Comparison of ENCODE assay signal across 20 mouse cellular contexts in genomic region chr16:18187221-18187620, GRCm38 (mm10). TPM values are rescaled to one million over a fixed set of nuclear protein-coding genes. Genes with fewer than 3 reads are reported as not detected.
"Had no signal": no experiment of that assay in that cellular context is flagged by ENCODE, and none has a peak within 500 bp of the region (broad histone marks: within the 10 kb centered on the region; RNA-seq: fewer than 3 reads in every experiment).

No protein-coding gene starts in this region.

- ATAC-seq: liver, postnatal 0 days; midbrain, embryonic 16.5 days had no signal

- H3K9me3 ChIP-seq: liver, embryonic 13.5 days; lung, embryonic 15.5 days; midbrain, embryonic 12.5 days; neural tube, embryonic 13.5 days had no signal

- H3K4me2 ChIP-seq: liver, embryonic 13.5 days; lung, embryonic 15.5 days; midbrain, embryonic 12.5 days; neural tube, embryonic 13.5 days had no signal

- H3K4me3 ChIP-seq: left cerebral cortex, adult 2 months; liver, embryonic 13.5 days; lung, embryonic 15.5 days; megakaryocyte, embryonic 14.5 days; midbrain, embryonic 12.5 days; neural tube, embryonic 13.5 days had no signal

- H3K4me1 ChIP-seq: lung, embryonic 15.5 days; midbrain, embryonic 12.5 days had no signal

- H3K27me3 ChIP-seq: liver, embryonic 13.5 days; lung, embryonic 15.5 days; midbrain, embryonic 12.5 days; neural tube, embryonic 13.5 days had no signal

- H3K27ac ChIP-seq: left cerebral cortex, adult 2 months; liver, embryonic 13.5 days; lung, embryonic 15.5 days; macrophage; midbrain, embryonic 12.5 days had no signal

- DNase-seq: liver; liver, embryonic 13.5 days; liver, postnatal 0 days; lung, postnatal 14 days; right cerebral cortex, postnatal 4 days; spleen, adult 18-20 months; thymus, adult 18-20 months; thymus, postnatal 14 days had no signal

- H3K9ac ChIP-seq: liver, embryonic 13.5 days; liver, postnatal 0 days; lung, embryonic 15.5 days; midbrain, embryonic 12.5 days; neural tube, embryonic 13.5 days had no signal

- H3K36me3 ChIP-seq: liver, embryonic 13.5 days; lung, embryonic 15.5 days; midbrain, embryonic 12.5 days; neural tube, embryonic 13.5 days had no signal

RNA-seq across cellular contexts. Expression of gene Ccdc188, which starts 30.5 kb away (rescaled TPM):
- total RNA-seq: layer of hippocampus, postnatal 25 days; left cerebral cortex, adult 2 months; left cerebral cortex, postnatal 14 days had no signal
- polyA plus RNA-seq: large intestine, adult 2 months; limb, embryonic 11.5 days; liver, embryonic 13.5 days; liver, postnatal 0 days; lung, embryonic 15.5 days; macrophage; midbrain, embryonic 12.5 days; midbrain, embryonic 16.5 days; neural tube, embryonic 13.5 days; stomach, embryonic 14.5 days had no signal

RNA-seq across cellular contexts. Expression of gene Rtn4r, which starts 59.8 kb away (rescaled TPM):
- polyA plus RNA-seq: macrophage had no signal
